Mouse (Mus musculus): ENCODE measurements around the gene Lmo1.

Gene Lmo1

DNA sequence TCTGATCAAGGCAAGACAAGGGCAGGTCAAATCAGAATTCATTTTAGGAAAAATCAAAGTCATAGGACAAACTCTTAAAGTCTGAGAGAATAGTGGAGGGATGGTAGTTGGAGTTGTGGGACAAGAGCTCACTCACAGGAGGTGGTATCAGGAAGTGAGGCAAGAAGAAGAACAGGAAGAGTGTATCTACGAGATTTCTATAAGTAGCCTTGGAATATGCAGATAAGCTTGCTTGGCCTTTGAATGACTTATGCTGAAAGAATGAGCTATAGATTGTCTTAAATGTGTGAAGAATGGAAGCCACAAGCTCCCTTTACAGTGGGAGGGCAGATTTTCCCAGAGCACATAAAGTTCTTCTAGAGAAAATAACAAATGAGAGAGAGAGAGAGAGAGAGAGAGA lies 70.1 kb downstream of the Lmo1 start:
- no peak for DNase-seq

DNA sequence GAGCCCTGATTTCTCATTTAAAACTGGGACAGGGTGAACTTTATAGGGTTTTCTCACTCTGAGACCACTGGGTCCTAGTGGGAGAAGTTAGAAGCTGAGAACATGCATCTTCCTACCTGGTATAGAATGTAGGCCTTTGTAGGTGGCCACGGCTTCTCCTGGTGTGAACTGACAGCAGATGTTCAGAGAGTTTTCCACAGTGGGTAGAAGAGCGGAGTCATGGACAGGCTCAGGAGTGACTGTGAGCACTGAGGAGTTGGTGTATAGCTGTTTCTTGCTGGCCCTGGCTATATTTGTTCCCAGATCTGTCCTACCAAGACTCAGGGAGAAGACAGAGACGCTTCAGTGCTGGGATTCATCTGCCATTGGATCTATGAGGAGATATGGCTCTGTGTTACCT lies 73.8 kb downstream of the Lmo1 start:
- DNase-seq = peak; percentile 33

DNA sequence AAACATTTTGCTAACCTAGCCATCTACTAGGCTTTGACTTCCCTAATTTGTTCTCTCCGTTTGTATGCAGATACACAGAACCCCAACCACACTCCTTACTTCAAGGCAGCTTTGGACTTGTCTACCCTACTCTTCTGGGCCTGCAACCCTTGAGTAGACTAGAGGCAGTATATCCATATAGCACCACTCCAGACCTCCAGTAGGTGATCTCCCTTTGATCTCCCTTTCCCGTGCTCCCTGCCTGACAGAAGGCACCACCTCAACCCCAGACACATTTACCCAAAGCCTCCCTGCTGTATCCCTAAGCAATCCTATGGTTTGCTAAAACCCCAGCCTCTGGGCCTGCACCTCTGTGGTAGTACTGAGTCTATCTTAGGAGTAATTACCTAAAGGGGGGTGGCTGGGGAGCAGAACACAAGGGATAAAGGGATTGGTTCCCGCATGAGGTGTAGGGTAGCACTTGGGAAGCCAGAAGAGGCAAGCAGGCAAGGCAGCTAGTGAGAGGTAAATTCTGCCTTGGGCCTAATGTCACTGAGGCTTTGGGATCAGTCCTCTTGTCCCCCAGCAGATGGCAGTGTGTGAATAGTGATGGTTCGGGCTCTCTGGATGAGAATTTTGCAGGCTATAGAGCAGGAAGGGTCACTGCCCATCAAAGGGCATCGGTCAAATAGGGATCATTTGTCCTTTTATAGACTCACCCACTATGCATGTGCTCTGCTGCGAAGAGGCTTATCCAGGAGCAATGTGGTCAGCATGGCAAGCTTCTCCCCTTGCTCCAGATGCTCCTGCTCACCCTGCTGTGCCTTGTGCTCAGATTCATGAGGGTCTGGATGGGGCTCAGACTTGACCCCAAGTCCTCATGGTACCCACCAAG lies 76.6 kb downstream of the Lmo1 start:
- DNase-seq = peak; percentile 70

DNA sequence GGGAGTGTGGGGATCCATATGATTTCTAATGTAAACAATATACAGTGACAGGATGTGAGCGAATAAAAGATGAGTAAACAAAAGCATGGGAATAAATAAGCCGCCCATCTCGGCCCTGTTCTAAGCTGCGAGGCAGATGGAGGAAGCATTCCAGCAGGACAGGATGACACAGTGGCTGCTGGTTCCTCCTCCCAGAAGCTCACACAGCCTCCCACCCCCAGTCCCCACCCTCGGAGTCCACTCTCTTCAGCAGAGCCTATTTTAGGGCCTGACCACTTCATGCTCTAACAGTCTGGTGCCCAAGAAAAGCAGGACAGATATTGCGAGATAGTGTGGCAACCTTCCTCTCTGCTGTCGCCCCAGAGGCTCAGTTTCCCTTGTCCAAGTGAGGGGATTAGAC lies 77.8 kb downstream of the Lmo1 start:
- DNase-seq = peak; percentile 50

DNA sequence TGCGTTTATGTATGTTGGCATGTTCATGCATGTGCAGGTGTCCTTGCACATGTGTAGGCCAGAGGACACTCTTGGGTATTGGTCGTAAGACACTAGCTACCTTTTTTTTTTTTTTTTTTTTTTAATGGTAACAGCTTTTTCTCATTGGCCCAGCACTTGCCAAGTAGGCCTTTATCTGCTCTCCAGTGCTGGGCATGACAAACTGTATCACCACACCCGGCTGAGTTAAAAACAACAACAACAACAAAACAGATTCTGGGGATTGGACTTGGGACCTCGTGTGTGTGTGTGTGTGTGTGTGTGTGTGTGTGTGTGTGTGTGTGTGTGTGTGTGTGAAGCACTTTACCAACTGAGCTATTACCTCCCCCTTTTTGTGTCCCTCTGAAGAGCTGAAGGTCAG lies 78.4 kb downstream of the Lmo1 start:
- DNase-seq = peak; percentile 30

DNA sequence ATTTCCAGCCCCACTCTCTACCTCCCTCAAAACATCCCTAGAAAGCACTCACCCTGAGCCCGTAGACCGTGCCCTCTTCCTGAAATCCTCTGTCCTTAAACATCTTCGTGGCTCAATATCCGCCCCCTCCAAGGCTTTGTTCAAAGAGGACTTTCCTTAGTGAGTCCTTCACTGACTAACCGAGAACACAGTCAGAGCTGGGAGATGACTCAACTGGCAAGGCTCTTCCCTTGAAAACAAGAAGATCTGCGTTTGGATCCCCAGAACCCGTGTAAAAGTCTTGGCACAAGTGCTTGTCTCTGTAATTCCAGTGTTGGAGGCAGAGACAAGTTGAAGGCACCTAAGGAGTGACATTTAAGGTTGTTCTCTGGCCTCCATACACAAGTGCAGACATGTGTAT lies 80.7 kb downstream of the Lmo1 start:
- peak; percentile 58 for DNase-seq

DNA sequence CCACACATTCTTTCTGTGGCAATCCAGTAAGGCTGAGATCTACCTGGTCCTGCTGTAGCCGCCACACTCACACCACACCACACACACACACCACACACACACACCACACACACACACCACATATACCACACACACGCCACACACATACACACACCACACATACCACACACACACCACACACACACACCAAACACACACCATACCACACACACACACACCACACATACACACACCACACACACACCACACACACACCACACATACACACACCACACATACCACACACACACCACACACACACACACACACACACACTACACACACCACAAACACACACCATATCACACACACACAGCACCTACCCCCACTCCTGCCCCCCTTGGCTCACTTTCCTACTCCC lies 83.7 kb downstream of the Lmo1 start:
- DNase-seq = peak; percentile 51
